Mouse (Mus musculus): ENCODE results near the gene Caly. TPM values are rescaled to one million over a fixed set of nuclear protein-coding genes. Genes with fewer than 3 reads are reported as not detected.

Gene Caly
- polyA plus RNA-seq, 1 experiment from 2014 or later, result 0.52 TPM

DNA sequence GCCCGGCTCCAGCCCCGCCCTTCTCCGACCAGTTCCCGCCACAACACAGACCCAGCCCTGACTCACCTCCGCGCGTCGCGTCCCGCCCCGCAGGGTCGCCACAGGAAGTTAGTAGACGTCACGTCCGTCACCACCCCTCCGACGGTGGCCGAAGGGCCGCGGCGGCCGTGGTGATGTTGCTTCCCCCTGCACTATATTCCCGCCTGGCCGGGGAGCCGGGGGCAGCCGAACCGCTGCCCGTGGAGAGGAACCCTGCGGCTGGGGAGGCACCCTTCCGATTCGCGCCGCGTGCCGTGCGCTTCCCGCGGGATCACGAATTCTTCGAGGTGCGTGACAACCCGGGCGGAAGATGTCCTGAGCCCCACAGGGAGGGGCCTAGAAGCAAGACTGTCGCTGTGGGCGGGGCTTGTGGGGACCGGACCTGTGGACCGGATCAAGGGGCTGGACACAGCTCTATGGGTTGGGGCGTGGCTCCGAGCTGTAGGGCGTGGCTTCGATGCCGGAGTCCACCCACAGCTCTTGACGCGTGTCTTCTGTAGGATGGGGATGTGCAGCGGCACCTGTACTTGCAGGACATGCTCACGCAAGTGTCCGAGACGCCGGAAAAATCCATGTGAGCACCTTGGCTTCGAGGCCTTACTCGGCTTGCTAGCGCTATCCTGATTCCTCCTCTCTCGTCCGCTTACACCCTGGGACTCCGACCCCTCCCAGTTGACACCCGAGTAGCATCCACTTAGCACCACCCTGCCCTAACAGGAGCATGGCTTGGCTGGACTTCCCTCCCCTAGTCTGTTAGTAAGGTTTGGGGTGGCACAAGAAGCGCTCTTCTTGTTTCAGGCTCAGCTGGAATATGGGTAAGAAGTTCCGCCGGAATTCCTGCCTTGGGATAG is 45.8 kb downstream of the Caly start, which contains the start of the genes Zfp511 and Tubgcp2:
Gene Zfp511, plus strand, starts transcription at position 111 of the 890 bp plus-strand sequence.
Gene Tubgcp2, minus strand, starts transcription at position 389 of the 890 bp plus-strand sequence.
- H3K4me1 ChIP-seq (replicated peaks; ENCODE audit: control insufficient read depth, insufficient read depth, low read length), result peaks cover 8% of the 10 kb centered on the region; the same call in 1 of the 2 replicates
- no peaks in the 10 kb centered on the region for H3K9me3 ChIP-seq (ENCODE audit: control insufficient read depth, low read length)
- peak within 1 kb of the TSS; percentile 90 for H3K4me3 ChIP-seq (ENCODE audit: low read depth, low read length)
- peak within 1 kb of the TSS; percentile 89 for H3K9ac ChIP-seq (ENCODE audit: low read depth, low read length)
- peaks cover 15% of the 10 kb centered on the region; the same call in 1 of the 2 replicates for H3K36me3 ChIP-seq (ENCODE audit: control insufficient read depth, insufficient read depth, low read length)
- ATAC-seq (replicated peaks; ENCODE audit: low FRiP score), result peak; percentile 98
- H3K27me3 ChIP-seq (replicated peaks; ENCODE audit: control insufficient read depth, insufficient read depth, low read length), result no peaks in the 10 kb centered on the region
- peak; percentile 97 for DNase-seq (ENCODE audit: low spot score)
- WGBS, result 1% methylated on average over 69 of the region's 69 CpGs
- peak within 1 kb of the TSS; percentile 72 for H3K27ac ChIP-seq (ENCODE audit: low read depth, low read length)
- peak within 1 kb of the TSS; percentile 87 for H3K4me2 ChIP-seq

GRCm38 (mm10) chr7:140035456-140035855 is 46.9 kb downstream of the Caly start:
- DNase-seq (ENCODE audit: low spot score) (no peak), ATAC-seq (replicated peaks; ENCODE audit: low FRiP score) (no peak)
- Histone ChIP-seq H3K27ac (ENCODE audit: low read depth, low read length) (peak overlapping the region; percentile 72; the same call in 1 of the 2 replicates), H3K27me3 (replicated peaks; ENCODE audit: control insufficient read depth, insufficient read depth, low read length) (no peaks in the 10 kb centered on the region), H3K4me1 (replicated peaks; ENCODE audit: control insufficient read depth, insufficient read depth, low read length) (peaks cover 8% of the 10 kb centered on the region; the same call in 1 of the 2 replicates), H3K9me3 (ENCODE audit: control insufficient read depth, low read length) (no peaks in the 10 kb centered on the region), H3K9ac (ENCODE audit: low read depth, low read length) (peak overlapping the region; percentile 89), H3K4me3 (ENCODE audit: low read depth, low read length) (peak overlapping the region; percentile 90), H3K4me2 (peak overlapping the region; percentile 87), H3K36me3 (ENCODE audit: control insufficient read depth, insufficient read depth, low read length) (peaks cover 22% of the 10 kb centered on the region)
- WGBS, result 19% methylated on average over 7 of the region's 7 CpGs

DNA sequence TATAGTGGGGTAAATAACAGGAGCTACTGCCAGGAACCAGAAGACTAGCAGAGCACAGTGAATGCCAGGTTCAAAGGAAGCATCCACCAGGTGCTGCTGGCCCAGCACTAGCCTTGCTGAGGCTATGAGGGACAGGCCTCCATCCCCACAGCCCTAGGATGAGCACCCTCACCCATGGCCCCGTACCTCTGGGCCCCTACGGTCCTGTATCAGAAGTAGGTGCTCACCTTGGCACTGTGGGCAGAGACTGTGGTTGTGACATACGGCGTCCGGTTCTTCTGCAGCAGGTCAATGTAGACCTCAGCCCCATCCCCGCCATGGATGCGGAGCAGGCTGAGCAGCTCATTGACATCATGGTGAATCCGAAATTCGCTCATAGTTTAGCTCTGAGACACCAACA is 49.0 kb downstream of the Caly start:
- Histone ChIP-seq H3K27me3 (replicated peaks; ENCODE audit: control insufficient read depth, insufficient read depth, low read length) (no peaks in the 10 kb centered on the region), H3K9me3 (ENCODE audit: control insufficient read depth, low read length) (peaks cover under 1% of the 10 kb centered on the region; the same call in 1 of the 2 replicates), H3K36me3 (ENCODE audit: control insufficient read depth, insufficient read depth, low read length) (peaks cover 40% of the 10 kb centered on the region), H3K4me2 (no peak overlapping the region), H3K4me3 (ENCODE audit: low read depth, low read length) (no peak overlapping the region), H3K4me1 (replicated peaks; ENCODE audit: control insufficient read depth, insufficient read depth, low read length) (peaks cover 8% of the 10 kb centered on the region; the same call in 1 of the 2 replicates), H3K27ac (ENCODE audit: low read depth, low read length) (no peak overlapping the region), H3K9ac (ENCODE audit: low read depth, low read length) (no peak overlapping the region)
- 97% methylated on average over 9 of the region's 9 CpGs for WGBS
- DNase-seq (ENCODE audit: low spot score) (no peak), ATAC-seq (replicated peaks; ENCODE audit: low FRiP score) (no peak)

DNA sequence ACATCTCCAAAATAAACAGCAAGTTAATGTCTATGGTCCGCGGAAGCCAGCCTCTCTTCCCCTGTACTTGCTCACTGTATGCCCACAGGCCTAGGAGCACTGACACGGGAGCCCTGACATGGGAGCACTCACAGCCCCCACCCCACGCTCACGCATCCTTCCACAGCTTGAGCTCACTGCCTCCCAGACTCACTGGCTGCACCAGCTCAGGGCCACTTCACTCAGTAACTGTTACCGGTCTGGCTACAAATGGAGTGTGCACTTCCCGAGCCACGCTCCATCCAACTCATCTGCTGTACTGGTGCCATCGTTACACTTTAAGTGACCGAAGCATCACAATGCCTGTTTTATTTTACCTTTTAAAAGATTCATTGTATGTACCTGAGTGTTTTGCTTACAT is 50.0 kb downstream of the Caly start:
- Histone ChIP-seq H3K9me3 (ENCODE audit: control insufficient read depth, low read length) (peaks cover 3% of the 10 kb centered on the region; the same call in 1 of the 2 replicates), H3K36me3 (ENCODE audit: control insufficient read depth, insufficient read depth, low read length) (peaks cover 45% of the 10 kb centered on the region), H3K9ac (ENCODE audit: low read depth, low read length) (no peak overlapping the region), H3K4me3 (ENCODE audit: low read depth, low read length) (no peak overlapping the region), H3K4me2 (no peak overlapping the region), H3K27me3 (replicated peaks; ENCODE audit: control insufficient read depth, insufficient read depth, low read length) (no peaks in the 10 kb centered on the region), H3K27ac (ENCODE audit: low read depth, low read length) (no peak overlapping the region), H3K4me1 (replicated peaks; ENCODE audit: control insufficient read depth, insufficient read depth, low read length) (peaks cover 8% of the 10 kb centered on the region; the same call in 1 of the 2 replicates)
- 95% methylated on average over 10 of the region's 10 CpGs for WGBS
- DNase-seq (ENCODE audit: low spot score) (no peak), ATAC-seq (replicated peaks; ENCODE audit: low FRiP score) (no peak)

- Histone ChIP-seq H3K27me3 (replicated peaks; ENCODE audit: control insufficient read depth, insufficient read depth, low read length) (no peaks in the 10 kb centered on the region), H3K36me3 (ENCODE audit: control insufficient read depth, insufficient read depth, low read length) (peaks cover 45% of the 10 kb centered on the region), H3K9ac (ENCODE audit: low read depth, low read length) (no peak overlapping the region), H3K27ac (ENCODE audit: low read depth, low read length) (no peak overlapping the region), H3K4me3 (ENCODE audit: low read depth, low read length) (no peak overlapping the region), H3K9me3 (ENCODE audit: control insufficient read depth, low read length) (peaks cover 3% of the 10 kb centered on the region; the same call in 1 of the 2 replicates), H3K4me1 (replicated peaks; ENCODE audit: control insufficient read depth, insufficient read depth, low read length) (peaks cover 6% of the 10 kb centered on the region; the same call in 1 of the 2 replicates), H3K4me2 (no peak overlapping the region)
- DNase-seq (ENCODE audit: low spot score) (no peak), ATAC-seq (replicated peaks; ENCODE audit: low FRiP score) (no peak)
- WGBS, result 91% methylated on average over 12 of the region's 12 CpGs
Observed at GRCm38 (mm10) chr7:140031771-140032170, 50.6 kb downstream of the Caly start.

Other genes with a start within 250 kb of the Caly start
- 0.08 TPM in 1 of 2 replicates, not detected in the other for gene Adgra1, start 248.4 kb downstream of the Caly start, polyA plus RNA-seq (2014; fragmentation: Nextera tagmentation; extraction: Ambion mirVana)
- gene Kndc1, start 187.9 kb downstream of the Caly start, polyA plus RNA-seq (2014; fragmentation: Nextera tagmentation; extraction: Ambion mirVana), result not detected in 2 replicates
- not detected in 2 replicates for gene Utf1, start 138.8 kb downstream of the Caly start, polyA plus RNA-seq (2014; fragmentation: Nextera tagmentation; extraction: Ambion mirVana)
- gene 6430531B16Rik, start 103.8 kb downstream of the Caly start, polyA plus RNA-seq (2014; fragmentation: Nextera tagmentation; extraction: Ambion mirVana), result not detected in 2 replicates
- gene Adam8, start 90.0 kb downstream of the Caly start, polyA plus RNA-seq (2014; fragmentation: Nextera tagmentation; extraction: Ambion mirVana), result 1.1 and 1.4 TPM in 2 replicates
- gene Zfp511, start 46.2 kb downstream of the Caly start, polyA plus RNA-seq (2014; fragmentation: Nextera tagmentation; extraction: Ambion mirVana), result 41.4 and 44.6 TPM in 2 replicates
- 45.1 and 52.6 TPM in 2 replicates for gene Tubgcp2, start 45.9 kb downstream of the Caly start, polyA plus RNA-seq (2014; fragmentation: Nextera tagmentation; extraction: Ambion mirVana)
- 0.11 TPM in 1 of 2 replicates, not detected in the other for gene Msx3, start 33.5 kb downstream of the Caly start, polyA plus RNA-seq (2014; fragmentation: Nextera tagmentation; extraction: Ambion mirVana)
- gene Prap1, start 10.8 kb upstream of the Caly start, polyA plus RNA-seq (2014; fragmentation: Nextera tagmentation; extraction: Ambion mirVana), result not detected in 2 replicates
- gene Fuom, start 19.9 kb upstream of the Caly start, polyA plus RNA-seq (2014; fragmentation: Nextera tagmentation; extraction: Ambion mirVana), result 12.7 and 13.5 TPM in 2 replicates
- 18.2 and 20.7 TPM in 2 replicates for gene Paox, start 33.3 kb upstream of the Caly start, polyA plus RNA-seq (2014; fragmentation: Nextera tagmentation; extraction: Ambion mirVana)
- 119 and 129 TPM in 2 replicates for gene Echs1, start 33.9 kb upstream of the Caly start, polyA plus RNA-seq (2014; fragmentation: Nextera tagmentation; extraction: Ambion mirVana)
- 41.6 and 46.8 TPM in 2 replicates for gene Mtg1, start 55.0 kb upstream of the Caly start, polyA plus RNA-seq (2014; fragmentation: Nextera tagmentation; extraction: Ambion mirVana)
- not detected in 2 replicates for gene Sprn, start 72.3 kb upstream of the Caly start, polyA plus RNA-seq (2014; fragmentation: Nextera tagmentation; extraction: Ambion mirVana)
- gene Olfr522, start 82.2 kb upstream of the Caly start, polyA plus RNA-seq (2014; fragmentation: Nextera tagmentation; extraction: Ambion mirVana), result not detected in 2 replicates
- not detected in 2 replicates for gene Olfr523, start 90.7 kb upstream of the Caly start, polyA plus RNA-seq (2014; fragmentation: Nextera tagmentation; extraction: Ambion mirVana)
- not detected in 2 replicates for gene Olfr524, start 123.4 kb upstream of the Caly start, polyA plus RNA-seq (2014; fragmentation: Nextera tagmentation; extraction: Ambion mirVana)
- gene Cd163l1, start 135.7 kb upstream of the Caly start, polyA plus RNA-seq (2014; fragmentation: Nextera tagmentation; extraction: Ambion mirVana), result 0.09 TPM in 1 of 2 replicates, not detected in the other
- not detected in 2 replicates for gene 5830411N06Rik, start 164.7 kb upstream of the Caly start, polyA plus RNA-seq (2014; fragmentation: Nextera tagmentation; extraction: Ambion mirVana)
- not detected in 2 replicates for gene Olfr525, start 238.3 kb upstream of the Caly start, polyA plus RNA-seq (2014; fragmentation: Nextera tagmentation; extraction: Ambion mirVana)

All from liver, embryonic 11.5 days (tissue).